Mouse (Mus musculus) kidney, adult 8-10 months (tissue): ENCODE data around the gene Prps1l3.
A peak's percentile ranks its signal among the peaks of the same experiment; 100 is the strongest.

Experiments used
- DNase-seq, 2 experiments: peaks; one replicate each; pipeline ENCODE4 v3.0.0; 2022

Prps1l3 gene

GRCm38 (mm10) chr12:57243671-57244495 is 13.7 kb downstream of the Prps1l3 start:
- DNase-seq: no peak

DNA sequence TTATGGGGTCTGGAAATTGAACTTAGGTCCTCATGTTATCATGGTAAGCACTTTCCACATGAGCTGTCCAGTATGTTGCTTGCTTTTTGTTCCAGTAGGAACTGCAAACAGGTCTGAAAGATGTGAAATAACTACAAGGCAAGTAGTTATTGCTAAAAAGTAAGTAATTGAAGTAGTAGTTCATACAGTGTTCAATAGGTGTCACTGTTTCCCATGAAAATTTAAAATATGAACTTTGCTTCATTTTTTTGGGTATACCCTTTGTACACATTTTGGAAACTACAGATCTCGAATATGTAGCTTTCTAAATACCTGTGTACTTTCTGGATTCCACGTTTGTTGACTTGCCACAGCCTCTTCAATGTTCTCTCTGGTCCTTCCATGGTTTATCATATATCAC is 28.4 kb downstream of the Prps1l3 start:
- no peak for DNase-seq

DNA sequence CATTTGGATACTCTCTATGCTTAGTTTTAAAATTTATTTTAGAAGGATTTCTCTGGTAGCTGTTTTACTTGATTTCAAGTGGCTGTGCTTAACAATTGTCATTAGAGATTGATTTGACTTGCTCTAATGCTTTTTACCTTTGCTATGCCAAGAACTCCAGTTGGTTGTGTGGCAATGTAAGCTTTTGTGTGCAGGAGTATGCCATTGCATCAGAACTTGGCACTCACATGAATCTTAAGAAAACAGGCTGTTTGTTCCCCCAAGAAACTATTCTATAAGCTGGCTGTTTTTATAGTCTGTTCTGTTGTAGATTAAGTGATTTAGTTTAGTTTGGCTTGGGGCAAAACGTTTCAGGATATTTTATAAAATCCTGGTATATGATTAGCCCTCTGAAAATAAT is 45.2 kb downstream of the Prps1l3 start:
- DNase-seq: no peak

- peak; percentile 7 to 8 for DNase-seq
These were observed 51.2 kb downstream of the Prps1l3 start for GRCm38 (mm10) chr12:57281155-57282114.

GRCm38 (mm10) chr12:57285303-57286059 is 55.3 kb downstream of the Prps1l3 start:
- DNase-seq: no peak
